Mouse (Mus musculus) layer of hippocampus, adult 9-10 months (tissue): ENCODE results near the gene Gramd1a.

Experiments
- DNase-seq: peaks from one replicate; pipeline ENCODE4 v3.0.0; 2022; ENCODE audit warnings: low spot score

The Gramd1a gene

DNA sequence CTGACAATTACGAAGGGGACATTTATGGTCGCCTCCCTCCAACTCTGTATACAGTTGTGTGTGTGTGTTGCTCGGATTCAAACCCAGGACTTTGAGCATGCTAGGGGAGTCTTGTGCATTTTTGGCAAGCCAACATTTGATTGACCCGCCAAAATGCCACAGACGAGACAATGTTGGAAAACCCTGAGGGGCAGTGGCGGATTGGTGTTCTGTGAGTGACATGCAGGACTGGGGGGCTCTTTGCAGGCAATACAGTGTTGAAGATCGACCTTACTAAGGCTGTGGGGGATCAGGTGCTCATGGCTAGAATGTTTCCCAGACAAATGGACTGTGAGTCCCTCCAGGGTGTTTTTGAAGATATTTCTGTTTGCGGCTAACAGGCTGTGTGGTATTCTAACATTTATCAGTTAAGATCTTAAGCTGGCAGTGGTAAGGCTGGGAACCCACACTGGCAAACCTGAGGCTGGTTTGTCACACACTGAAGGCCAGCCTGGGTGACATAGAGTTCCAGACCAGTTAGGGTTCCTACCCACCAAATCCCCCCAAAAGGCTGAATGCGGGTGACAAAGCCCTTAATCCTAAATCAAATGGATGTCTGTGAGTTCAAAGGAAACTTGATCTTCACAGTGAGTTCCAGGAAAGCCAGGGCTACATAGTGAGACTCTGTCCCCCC is 58.7 kb downstream of the Gramd1a start:
- no peak for DNase-seq

DNA sequence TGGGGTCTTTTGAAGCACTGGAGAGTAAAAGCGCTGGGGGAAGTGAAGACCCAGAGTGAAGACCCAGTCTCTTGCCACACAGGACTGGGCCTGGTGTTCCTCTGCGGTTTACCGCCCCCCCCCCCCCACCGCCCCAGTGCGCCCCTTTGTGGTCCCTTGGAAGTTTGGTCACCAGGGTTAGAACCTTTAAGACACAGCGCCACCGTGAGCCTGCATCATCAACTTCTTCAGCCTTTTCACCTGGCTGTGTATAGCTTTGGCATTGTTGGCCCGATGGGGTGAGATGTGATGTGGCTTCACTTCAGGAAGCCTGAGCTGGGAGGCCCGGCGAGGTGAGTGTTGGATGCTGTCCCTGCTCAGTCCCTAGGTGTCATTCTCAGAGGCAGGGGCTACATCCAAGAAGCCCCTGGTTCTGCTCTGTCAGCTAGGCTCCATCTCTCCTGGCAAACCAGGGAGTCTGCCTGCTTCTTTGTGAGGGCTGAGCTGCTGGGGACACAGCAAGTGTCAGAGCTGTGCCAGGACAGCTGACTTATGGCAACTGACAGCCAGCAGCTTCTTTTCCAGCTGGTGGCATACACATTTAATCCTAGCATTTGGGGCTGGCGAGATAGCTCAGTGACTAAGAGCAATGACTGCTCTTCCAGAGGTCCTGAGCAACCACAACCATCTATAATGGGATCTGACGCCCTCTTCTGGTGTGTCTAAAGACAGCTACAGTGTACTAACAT is 60.8 kb downstream of the Gramd1a start:
- DNase-seq = no peak

DNA sequence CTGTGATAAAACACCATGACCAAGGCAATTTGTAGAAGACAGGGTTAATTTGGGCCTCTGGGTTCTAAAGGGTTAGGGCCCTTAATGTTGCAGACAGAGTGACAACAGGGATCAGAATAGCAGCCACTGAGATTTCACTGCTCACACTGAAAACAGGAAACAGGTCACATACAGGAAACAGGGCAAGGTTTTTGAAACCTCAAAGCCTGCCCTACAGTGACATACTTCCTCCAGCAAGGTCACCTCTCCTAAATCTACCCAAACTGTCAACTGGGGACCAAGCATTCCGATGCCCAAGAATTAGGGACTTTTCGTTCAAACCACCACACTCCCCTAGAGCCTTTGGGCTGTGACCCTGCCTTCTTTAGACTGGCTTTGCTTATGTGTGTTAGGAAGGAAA is 66.0 kb downstream of the Gramd1a start:
- no peak for DNase-seq

DNA sequence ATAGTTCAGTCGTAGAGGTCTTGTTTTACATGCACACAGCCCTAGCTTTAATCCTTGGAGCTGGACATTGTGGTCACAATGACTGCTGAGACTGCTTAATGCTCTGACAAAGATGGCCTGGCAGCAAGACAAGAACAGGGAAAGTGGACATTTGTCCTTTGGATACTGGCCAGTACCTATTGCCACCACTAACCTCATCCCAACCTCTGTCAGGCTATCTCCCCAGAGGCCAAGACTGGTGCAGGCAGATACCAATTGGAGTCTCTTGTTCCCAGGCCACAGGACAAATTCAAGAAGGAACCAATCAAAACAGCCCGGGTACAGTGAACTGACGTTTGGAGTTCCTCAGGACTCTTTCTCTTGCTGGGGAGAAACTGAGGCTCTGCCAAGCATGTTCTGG is 67.5 kb downstream of the Gramd1a start:
- DNase-seq = no peak

DNA sequence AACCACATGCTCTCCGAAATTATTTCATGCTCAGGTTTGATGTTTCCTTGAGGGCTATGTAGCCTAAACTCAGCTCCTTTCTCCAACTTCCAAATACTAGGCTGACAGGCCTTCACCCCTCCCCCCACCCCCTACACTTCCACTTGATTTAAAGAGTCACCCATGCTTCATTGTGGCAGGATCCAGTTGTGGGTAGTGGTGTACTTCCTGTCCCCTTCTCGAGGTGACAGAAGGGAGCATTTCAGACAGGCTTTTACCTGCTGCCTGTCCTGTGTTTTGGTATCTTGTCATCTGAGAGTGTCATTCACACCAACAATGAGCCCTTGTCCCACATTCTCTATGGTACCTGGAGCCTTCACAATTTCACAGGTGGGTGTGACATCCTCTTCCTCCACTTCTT is 68.4 kb downstream of the Gramd1a start:
- no peak for DNase-seq

DNA sequence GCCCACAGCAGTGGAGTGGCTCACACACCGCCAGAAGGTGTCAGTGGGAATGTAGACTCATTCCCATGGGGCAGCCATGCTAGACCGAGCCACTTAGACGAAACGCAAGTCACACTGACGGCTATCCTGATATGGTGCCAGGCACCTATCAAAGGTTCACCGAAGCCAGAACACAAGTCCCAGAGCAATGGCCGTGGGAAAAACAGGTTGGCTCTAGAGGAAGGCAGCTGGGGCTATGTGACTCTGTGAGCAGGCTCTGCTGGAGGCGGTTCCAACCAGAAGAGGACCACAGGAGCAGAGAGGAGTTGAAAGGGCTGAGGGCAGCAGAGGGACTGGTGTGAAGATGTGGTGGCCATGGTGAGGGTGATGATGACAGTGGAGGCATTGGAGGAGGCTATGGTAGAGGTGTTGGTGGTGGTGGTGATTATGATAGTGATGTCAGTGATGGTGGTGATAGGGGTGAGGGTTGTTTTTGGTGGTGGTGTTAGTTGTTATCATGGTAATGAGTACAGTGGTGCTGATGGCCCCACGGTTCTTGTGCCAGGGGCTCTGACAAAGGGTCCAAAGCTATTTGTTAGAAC is 69.4 kb downstream of the Gramd1a start:
- DNase-seq = no peak

DNA sequence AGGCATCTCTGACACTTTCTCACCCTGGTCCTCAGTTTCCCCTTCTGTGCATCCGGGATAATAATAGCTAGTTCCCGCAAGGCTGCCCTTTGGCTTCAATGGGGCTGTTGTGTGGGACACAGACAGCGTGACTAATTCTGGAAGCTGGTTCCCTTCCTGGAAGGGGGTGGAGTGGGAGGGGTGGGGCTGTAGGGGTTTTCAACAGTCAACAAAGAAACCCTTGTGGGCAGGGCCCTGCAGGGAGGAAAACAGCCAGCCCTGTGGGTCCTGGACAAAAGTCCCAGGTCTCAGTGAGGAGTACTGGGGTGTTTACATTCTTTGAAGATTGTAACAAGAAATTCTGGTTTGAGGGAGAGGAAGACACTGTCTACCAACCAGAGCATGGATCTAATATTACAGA is 70.5 kb downstream of the Gramd1a start:
- no peak for DNase-seq

DNA sequence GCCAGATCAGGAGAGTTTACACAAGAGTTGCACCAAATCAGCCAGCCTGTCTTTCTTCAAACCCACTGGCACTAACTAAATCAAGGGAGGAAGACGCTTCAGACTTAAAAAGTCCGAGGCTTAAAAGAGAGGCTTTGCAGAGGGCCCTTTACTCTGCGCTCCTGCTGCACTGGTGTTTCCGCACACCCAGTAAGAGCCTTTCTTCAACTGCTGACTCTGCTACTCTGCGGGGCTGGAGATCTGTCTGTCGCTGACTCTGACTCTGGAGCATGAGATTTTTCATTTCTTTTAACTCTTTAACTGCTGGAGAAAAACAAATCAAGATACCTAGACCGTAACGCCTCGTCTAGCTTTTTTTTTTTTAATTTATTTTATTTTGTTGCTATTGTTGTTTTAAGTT is 71.6 kb downstream of the Gramd1a start:
- DNase-seq = no peak

DNA sequence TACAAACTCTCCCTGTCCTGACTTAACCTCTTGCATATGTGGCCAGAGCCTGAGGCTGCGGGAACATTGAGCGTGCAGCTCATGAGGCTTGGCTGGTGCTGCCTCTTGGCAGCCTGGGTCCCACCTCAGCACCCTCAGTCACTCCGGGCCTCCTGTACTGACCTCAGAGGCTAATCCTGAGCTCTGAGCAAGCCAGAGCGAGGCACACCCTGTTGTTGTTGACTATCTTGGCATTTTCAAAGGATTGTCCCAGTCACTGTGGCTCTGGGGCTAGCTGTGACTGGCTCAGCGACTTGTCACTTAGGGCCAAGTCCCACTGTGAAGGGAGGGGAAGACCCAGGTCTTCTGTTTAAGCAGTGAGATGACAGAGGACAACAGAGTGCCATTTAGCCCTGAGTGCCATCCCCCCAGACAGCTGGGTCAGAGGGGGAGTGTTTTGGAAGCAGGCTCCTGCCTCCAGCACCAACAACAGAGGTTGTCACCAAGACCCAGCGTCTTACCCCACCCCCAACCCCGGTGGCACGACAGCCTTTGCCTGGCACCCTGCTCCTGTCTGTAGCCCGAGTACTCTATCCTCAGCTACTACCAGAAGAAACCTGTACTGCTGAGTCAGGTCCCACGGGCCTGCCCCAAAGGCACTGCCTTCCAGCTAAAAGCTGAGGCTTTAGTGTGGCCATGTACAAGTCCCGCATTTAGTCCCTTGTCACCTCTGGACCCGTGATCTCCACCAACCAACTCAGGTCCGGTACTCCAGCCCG is 72.7 kb downstream of the Gramd1a start:
- DNase-seq = no peak

DNA sequence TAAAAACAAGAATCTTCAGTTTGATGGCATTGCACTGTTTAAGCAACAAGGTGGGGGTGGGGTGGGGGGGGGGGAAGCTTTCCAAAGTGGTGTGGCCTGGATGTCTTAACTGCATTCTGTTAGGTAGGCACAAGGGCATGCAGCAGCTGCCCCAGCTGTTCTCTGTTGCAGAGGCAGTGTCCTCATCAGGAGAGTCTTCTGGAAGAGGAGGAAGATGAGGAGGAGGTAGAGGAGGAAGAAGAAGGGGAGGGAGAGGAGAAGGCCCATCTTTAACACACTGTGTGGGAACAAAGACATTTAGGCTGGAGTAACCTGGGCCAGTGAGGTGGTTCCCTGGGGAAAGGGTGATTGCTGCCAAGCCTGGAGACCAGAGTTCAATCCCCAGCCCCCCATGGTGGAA is 73.6 kb downstream of the Gramd1a start:
- DNase-seq = no peak

DNA sequence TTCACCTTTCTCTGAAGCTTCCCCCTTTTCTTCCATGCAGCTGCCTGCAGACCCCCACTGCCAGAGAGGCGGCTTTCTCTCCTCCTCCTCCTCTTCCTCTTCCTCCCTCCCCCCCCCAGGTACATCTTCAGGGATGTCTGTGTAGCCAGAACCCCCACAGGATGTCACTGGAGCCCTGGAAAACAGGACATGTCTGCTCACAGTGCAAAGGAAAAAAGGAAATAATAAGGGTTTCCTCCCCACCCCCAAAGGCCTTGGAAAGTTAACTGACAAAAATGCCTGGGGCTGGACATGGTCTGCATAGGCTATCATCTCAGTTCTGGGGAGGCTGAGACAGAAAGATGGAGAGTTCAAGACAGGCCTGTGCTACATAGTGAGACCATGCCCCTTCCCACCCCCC is 74.6 kb downstream of the Gramd1a start:
- no peak for DNase-seq

DNA sequence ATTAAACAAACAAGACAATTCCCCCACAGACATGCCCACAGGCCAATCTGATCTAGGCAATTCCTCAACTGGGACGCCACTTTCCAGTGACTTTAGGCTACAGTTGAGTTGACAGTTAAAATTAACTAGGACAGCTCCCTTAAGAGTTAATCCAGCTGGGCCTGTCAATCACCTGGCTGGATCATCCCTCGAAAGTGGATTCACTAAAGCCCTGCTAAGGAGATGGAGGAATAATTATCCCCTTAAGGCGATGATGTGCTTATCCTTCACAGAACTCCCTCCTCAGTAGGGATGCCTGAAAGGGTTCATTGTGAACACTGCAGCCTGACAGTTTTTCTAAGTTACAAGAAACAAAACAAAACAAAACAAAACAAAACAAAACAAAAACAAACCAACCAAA is 75.1 kb downstream of the Gramd1a start:
- no peak for DNase-seq
